Mouse (Mus musculus) fibroblast of lung, adult 2 months (primary cell): ENCODE data around the gene Plg.

Experiments used
- DNase-seq: peaks from one replicate; pipeline ENCODE4 v3.0.0-alpha.2; 2011; ENCODE audit warnings: low read depth

Plg gene

DNA sequence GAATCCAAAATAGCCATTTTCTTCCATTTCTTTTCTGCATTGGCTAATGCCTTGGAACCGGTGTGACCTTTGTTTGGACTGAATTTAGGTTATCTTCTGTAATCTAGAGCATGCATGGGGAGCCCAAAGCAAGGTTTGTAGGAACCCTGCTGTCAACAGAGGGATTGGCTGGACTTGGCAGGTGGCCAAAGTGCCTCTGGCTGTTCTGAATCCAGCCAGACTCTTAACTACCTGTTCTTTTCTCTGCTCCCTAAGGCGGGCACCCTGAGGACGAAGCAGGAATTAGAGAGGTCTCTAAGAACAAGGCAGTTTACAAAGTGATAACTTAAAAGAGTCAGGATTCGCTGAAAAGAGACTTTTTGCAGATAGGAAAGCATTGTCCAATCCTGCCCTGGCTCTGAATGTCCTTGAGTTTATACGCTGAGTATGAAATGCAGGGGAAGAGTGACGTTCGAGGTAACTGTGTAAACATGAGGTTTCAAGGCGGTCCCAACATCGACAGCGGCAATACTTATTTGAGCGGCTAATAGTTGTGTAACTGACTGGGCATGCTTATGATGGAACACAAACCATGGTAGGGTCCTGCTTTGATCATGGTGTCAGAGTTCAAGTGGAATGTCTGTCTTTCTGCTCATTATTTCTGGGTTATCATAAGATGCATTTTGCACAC lies 74.6 kb downstream of the Plg start:
- DNase-seq = no peak

DNA sequence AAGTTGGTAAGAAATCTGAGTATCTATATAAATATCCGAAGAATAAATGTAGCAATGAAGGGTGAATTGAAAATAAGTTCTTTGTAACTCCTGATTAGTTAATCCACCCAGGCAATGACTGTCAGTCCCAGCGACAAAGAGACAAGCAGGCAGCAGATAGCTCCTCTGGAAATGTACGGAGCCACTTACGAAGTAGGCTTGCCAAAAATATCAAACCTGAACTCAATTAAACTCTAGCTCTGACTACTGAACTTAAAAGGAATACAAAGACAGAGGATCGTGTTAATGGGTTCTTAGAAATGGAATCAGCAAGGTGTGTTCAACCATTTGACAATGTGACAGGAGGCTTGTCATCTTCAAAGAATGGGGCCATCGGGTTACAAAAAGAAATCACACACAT lies 75.3 kb downstream of the Plg start:
- DNase-seq = no peak

DNA sequence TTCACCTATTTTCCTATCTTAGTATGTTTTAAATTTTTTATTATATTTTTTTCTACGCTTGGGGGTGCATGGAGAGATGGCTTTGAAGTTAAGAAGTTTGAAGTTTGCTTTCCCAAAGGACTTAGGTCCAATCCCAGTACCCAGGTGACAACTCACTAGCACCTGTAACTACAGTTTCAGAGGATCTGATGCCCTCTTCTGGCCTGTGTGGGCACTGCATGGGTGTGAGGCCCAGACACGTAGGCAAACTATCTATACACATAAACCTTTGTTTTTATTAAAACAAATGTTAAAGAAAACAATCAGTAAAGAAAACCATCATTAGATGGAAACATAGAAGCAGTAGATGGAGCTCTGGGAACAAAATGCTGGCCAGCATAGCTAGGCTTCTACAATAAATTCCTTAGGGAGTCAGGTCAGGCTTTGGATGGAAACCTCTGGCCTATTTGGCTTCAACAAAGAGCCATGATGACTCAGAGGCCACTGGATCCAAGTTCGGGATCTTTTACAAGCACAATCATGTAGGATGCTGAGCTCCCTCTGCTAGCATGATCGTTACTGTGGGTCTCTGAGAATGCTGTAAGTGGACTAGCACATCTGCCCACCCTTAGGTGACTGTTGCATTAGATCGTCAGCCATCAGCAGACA lies 76.9 kb downstream of the Plg start:
- peak; percentile 18 for DNase-seq

DNA sequence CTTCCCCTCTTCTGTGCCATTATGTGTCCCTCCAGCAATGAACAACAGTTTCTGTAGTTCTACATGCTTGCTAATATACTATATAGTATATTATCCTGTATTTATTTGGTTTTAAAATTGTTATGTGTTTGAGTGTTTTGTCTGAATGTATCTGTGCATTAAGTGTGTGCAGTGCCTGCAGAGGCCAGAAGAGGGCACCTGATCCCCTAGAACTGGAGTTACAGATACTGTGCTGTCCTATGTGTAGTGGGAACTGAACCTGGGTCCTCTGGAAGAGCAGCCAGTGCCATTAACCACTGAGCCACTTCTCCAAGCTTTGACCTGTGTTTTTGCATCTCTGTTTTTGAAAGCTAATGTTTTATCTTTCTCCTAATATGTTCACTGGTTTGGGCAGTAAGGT lies 82.8 kb downstream of the Plg start:
- no peak for DNase-seq

DNA sequence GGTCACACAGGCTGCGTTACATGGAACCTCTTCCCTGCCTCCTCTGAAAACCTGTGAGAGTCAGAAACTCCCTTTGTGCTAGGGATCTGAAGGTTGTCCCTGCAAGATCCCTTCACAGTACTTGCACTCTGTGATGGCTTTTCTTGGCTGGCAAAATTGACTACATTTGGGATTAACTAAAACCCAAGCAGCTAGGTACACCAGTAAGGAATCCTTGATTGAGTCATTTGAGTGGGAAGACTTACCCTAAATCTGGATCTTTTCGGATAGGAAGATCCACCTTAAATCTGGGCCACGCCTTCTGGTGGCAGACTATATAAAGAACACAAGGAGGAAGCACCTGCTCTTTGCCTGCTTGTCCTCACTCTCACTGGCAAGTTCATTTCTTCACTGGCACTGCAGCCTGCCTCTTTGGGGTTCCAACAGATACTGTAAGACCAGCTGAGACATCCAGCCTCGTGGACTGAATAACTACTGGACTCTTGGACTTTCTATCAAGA lies 88.1 kb downstream of the Plg start:
- DNase-seq = no peak

DNA sequence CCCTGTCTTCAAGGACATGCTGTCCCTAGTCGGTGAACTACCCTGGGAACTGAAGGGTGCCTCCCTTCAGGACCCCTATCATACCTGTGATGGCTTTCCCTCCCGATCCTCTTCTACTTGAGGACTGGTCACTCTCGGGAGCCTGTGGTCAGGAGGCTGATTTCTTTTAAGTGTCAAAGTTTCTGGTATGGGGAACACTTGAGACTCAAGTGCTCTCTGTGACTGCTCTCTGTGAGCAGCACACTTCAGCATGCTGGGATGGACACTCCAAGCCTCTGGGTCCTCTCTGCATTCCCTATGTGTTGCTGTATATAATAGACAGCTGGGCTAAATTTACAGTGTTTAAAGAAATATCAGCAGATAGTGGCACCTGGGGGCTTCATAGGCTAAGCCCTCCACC lies 89.2 kb downstream of the Plg start:
- no peak for DNase-seq

DNA sequence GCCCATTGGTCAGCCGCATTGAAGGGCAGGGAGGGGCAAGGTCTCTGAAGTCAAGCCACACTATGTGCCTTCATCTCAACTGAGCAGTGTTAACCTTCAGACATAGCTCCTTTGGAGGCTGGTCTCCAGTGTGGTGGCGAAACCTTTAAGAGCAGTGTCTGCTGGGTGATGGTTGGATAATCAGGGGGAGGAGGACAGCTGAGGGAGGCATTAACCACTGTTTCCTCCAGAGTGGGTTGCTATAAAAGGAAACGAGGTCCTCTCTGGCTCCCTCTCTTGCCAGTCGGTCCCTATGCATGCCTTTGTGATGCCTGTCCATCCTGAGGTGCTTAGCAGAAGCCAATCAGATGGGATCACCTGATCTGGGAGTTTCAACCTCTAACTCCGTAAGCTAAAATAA lies 90.3 kb downstream of the Plg start:
- no peak for DNase-seq
